Mouse (Mus musculus): Measurements from ENCODE around the gene Faap20.

DNA sequence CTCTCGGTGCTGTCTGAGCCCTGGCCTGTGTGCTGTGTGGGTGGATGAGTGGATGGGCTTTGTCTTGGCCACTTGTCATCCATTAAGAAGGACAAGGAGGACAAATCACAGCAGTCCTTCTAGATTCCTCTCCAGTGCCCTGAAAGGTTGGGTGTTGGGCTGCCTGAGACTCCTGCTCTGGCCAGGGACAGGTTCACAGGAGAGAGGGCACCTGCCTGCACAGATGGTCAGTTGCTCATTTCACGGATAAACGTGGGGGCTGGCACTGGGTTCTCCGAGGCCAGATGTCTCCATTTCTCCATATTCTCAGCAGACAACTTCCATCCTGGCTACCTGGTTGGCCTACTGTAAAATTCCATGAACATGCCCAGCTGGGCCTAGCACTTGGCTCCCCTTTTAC lies 49.2 kb downstream of the Faap20 start:
- TF ChIP-seq CTCF (IDR thresholded peaks at IDR 0.05; ENCODE audit: low read depth, low read length) (no peak), POLR2A (IDR thresholded peaks at IDR 0.05; ENCODE audit: insufficient read depth, low read length) (no peak), EP300 (IDR thresholded peaks at IDR 0.05; ENCODE audit: insufficient read depth, low read depth, low read length) (no peak)
